Mouse (Mus musculus) gastrocnemius, postnatal 4 days (tissue): ENCODE measurements around the gene Hnrnpul1. TPM values are rescaled to one million over a fixed set of nuclear protein-coding genes. Genes with fewer than 3 reads are reported as not detected.
A peak's percentile ranks its signal among the peaks of the same experiment; 100 is the strongest.

ENCODE experiments used
- DNase-seq, 2 experiments: peaks; one replicate each; pipeline ENCODE4 v3.0.0; 2021 to 2022; ENCODE audit warnings: low spot score in 2 of 2, mixed read lengths in 2 of 2
- total RNA-seq, 2 experiments: library from RNA; stranded (reverse); gene quantifications; 2 replicates each; pipeline ENCODE4 v1.2.3; 2021

The Hnrnpul1 gene
- total RNA-seq, 2 experiments from 2014 or later = 131 to 132 TPM

GRCm38 (mm10) chr7:25720760-25721159 lies 33.8 kb downstream of the Hnrnpul1 start:
- no peak for DNase-seq

- DNase-seq = peak; percentile 54 to 72
These were observed 34.6 kb downstream of the Hnrnpul1 start for GRCm38 (mm10) chr7:25719761-25720610.

DNA sequence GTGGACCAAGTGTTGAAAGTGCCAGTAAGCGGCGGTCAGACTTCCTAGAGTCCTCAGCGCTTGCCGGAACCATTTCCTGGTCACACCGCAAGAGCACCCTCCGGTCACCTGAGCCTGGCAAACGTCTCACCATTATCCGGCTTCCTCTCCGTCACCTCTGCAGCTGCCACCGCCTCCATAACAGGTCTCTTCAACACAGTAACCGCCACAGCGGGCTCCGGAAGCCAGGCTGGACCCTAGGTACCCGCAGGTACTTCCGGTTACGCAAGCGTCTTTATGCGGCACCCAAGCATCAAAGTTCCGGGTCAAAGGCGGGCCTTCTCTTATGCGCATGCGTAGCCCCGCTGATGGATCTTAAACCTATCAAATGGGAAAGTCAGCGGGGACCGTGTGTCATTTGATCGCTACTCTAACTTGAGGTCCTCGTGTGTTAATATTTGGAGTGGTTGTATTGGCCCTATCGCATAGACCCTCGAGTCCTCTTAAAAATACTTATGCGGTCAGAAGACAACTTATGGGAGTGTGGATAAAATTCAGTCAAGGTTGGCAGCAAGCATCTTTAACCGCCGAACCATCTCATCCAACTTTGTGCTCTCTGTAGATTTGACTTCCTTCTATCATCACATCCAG lies 35.7 kb downstream of the Hnrnpul1 start, which contains the start of gene Ccdc97:
Gene Ccdc97 (minus strand): TSS at position 301 of the 630 bp plus-strand sequence.
- DNase-seq = peak; percentile 80 to 89

DNA sequence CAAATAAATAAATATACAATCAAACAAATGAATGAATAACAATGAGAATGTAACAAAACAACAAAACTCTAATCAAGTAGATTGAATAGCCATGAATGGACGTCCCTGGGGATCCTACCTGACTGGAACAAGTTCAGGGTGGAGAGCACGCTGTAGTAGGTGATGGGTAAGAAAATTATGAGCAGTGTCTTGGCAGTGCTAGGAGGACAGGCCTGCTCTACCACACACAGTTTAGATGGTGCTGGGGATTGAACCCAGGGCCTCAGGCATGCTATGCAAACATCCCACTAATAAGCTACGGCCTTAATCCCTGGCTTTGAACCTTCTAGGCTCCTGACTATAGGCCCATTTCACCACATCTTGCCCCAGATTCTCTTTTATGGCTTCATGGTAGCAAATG lies 37.1 kb downstream of the Hnrnpul1 start:
- no peak for DNase-seq

DNA sequence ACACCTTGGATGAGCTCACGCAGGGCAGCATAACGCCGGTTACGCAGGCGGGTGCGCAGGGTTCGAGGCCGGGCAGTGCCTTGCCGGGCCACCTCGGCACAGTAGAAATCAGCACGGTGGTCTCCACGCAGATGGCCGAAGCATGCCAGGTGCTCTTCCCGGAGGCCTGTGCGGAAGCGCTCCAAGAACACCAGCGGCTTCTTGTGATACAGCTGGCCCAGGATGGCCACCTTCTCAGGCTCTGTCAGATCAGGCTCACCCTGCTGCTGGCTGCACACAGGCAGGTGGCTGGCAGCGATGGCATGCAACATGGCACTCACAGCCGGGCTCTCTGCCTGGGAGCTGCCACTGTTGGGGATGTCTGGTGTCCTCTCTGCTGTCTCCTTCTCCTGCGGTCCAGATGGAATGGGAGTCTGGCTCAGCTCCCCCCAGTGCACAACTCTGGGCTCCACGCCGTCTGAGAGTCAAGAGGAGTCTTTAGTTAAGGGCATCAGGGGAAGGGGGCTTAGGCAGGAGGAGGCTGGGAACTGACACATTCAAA lies 38.8 kb downstream of the Hnrnpul1 start:
- DNase-seq = peak in 1 of 2 experiments; percentile 6

GRCm38 (mm10) chr7:25714581-25714980 lies 40.0 kb downstream of the Hnrnpul1 start:
- peak in 1 of 2 experiments; percentile 8 for DNase-seq

- peak in 1 of 2 experiments; percentile 6 for DNase-seq
These were observed 41.8 kb downstream of the Hnrnpul1 start for GRCm38 (mm10) chr7:25712801-25713200.

DNA sequence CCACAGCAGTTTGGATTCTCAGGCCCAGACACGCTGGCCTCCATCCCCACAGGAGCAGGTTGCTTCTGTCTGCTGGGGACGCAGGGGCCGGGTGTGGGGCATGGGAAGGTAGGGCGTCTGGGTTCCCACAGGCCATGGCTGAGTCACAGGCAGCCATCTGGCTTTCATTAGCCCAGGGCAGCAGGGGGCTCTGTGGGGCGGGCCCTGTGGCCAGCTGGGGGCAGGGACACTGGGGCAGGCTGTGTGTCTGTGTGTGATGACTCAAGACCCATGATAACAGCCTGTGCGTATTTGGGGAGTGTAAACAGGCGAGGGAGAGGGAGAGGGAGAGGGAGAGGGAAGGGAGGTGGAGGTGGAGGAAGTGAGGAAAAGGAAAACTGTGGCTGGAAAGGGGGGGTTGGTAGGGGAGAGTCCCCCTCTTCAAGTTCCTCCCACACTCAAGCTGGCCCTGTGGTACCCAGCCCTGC lies 42.8 kb downstream of the Hnrnpul1 start:
- DNase-seq = peak in 1 of 2 experiments; percentile 19

DNA sequence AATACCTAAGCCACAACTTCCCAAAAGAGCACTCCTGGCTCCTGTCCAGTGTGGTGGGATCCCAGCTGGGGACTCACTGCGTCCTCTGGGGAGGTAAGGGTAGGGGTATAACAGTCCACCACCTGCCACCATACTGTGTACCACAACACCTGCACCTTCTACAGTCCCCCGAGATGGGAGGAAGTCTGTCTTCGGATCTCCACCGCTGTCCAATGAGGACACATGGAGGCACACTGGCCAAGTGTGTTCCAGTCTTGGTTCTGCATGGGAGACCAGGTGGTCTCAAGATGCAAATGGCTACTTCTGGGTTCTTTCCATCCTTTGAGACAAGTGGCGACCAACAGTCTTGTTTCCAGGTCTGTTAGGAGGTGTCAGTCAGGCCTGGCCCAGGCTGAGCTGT lies 43.4 kb downstream of the Hnrnpul1 start:
- DNase-seq = peak in 1 of 2 experiments; percentile 9

GRCm38 (mm10) chr7:25710519-25711130 lies 43.9 kb downstream of the Hnrnpul1 start:
- peak in 1 of 2 experiments; percentile 15 for DNase-seq

DNA sequence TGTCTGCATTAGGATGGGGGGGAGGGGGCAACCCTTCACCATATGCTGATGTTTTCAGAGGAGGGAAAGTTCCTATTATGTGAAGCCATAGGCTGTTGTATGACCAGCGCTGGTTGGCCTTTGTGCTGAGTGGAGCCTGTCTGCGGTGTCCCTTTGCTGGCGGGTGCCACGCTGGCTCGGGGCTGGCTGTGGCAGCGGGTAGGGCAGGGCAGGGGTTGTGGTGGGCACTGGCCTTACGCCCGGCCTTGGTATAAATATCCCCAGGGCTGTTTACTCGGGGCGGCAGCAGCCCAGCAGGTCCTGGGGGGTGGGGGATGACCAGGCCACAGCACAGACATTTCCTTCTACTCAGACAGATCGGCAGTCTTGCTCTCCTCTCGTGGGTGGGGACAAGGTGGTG lies 44.6 kb downstream of the Hnrnpul1 start:
- peak in 1 of 2 experiments; percentile 30 for DNase-seq

GRCm38 (mm10) chr7:25707581-25708292 lies 46.8 kb downstream of the Hnrnpul1 start:
- no peak for DNase-seq

- DNase-seq = no peak
These were observed 47.9 kb downstream of the Hnrnpul1 start for GRCm38 (mm10) chr7:25706578-25707170.

DNA sequence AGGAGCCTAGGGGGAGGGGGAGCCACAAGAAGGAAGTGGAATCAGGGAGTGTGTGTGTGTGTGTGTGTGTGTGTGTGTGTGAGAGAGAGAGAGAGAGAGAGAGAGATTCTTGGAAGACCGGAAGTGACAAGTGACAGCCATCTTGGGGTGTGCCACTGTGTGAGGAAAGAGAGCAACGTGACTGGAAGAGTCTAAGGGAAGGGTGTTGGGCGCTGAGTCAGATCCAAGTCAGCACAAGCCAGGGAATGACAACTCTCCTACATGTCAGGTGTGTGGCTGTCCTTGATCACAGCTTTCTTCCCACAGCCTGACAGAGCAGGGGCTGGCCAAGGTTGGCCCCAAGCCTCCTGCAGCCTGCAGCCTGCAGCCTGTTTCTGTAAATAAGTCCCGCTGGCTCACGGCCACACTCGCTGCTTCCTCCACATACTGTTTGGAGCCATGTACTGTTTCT lies 48.7 kb downstream of the Hnrnpul1 start:
- no peak for DNase-seq

- no peak for DNase-seq
These were observed 49.7 kb downstream of the Hnrnpul1 start for GRCm38 (mm10) chr7:25704716-25705364.

DNA sequence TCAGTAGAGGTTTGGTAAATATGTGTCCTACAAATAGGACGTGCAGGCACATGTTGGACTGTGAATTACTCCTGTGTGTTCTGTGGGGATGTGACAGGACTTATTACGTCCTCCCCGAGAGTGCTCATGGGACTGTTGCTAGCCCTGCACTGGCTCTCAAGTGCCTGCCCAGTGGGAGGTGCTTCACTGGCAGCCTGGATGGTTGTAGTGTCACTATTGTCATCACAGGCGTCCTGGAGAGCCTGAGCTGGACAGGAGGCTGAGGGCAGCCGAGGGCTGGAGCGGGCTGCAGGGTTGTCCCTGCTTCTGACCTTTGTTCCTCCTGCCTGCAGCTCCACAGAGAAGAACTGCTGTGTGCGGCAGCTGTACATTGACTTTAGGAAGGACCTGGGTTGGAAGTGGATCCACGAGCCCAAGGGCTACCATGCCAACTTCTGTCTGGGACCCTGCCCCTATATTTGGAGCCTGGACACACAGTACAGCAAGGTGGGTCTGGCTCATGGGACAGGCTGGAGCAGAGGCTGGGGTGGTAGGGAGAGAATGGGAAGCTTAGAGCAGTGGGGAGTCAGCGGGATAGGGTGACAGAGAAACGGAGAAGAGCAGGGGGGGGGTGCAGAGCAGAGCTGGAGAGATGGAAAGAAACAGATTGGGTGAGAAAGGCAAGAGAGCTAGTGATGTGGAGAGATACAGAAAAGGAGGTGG lies 50.6 kb downstream of the Hnrnpul1 start:
- no peak for DNase-seq

DNA sequence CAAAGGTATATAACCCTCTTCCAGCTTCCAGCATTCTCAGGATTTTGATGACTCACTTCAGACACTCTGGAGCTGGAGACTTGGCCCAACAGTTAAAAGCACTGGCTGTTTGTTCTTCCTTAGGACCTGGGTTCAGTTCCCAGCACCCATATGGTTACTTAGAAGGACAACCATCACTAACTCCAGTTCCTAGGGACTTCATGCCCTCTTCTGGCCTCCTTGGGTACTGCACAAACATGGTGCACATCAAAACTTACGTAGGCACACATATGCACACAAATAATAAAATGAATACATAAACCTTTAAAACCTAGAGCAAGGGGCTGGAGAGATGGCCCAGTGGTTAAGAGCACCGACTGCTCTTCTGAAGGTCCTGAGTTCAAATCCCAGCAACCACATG lies 52.2 kb downstream of the Hnrnpul1 start:
- DNase-seq = no peak

DNA sequence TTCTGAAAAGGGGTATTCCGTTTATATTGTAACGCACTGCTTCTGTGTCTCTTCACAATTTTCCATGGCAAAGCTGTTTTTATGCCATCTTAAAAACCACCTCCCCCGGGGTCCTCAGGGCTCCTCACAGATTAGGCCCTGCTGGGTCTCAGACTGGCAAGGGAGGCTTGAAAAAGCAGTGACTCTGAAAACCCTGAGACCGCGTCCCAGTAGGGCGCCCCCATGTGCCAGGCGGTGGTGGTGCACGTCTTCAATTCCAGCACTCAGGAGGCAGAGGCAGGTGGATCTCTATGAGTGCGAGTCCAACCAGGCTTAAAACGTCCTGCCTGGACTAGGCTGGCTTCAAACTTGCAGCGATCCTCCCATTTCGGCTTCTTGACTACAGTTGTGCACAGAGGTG lies 53.8 kb downstream of the Hnrnpul1 start:
- no peak for DNase-seq

GRCm38 (mm10) chr7:25699851-25700250 lies 54.7 kb downstream of the Hnrnpul1 start:
- no peak for DNase-seq
